Comparison of ENCODE assay signal across 8 mouse cellular contexts in genomic region chr7:113059211-113059966, GRCm38 (mm10).
DNase-seq lines count a peak whose midpoint lies in the region; ATAC-seq and TF ChIP-seq lines count a peak whose summit lies in the region.

No protein-coding gene starts in this region.

- no peak for TF ChIP-seq CTCF in hindbrain, postnatal 0 days (IDR thresholded peaks at IDR 0.05; ENCODE audit: low read depth)

- no peak overlapping the region for H3K9ac ChIP-seq in hindbrain, postnatal 0 days (replicated peaks; ENCODE audit: low read length)

- H3K9me3 ChIP-seq in hindbrain, postnatal 0 days (ENCODE audit: low read length) = no peaks in the 10 kb centered on the region

- H3K36me3 ChIP-seq in hindbrain, postnatal 0 days (ENCODE audit: insufficient read depth, low read length) = no peaks in the 10 kb centered on the region

- H3K27ac ChIP-seq in hindbrain, postnatal 0 days = peak overlapping the region; percentile 48; the same call in 1 of the 2 replicates

- H3K4me2 ChIP-seq in hindbrain, postnatal 0 days (ENCODE audit: low read depth, low read length) = no peak overlapping the region

- peaks cover 7% of the 10 kb centered on the region; the same call in 1 of the 2 replicates for H3K4me1 ChIP-seq in hindbrain, postnatal 0 days (ENCODE audit: insufficient read depth, low read length)

- no peak for DNase-seq in cerebellum, adult 8-10 months
- peak; percentile 66 for DNase-seq in adrenal gland, postnatal 14 days
- DNase-seq in frontal cortex, postnatal 10 days (ENCODE audit: low spot score in 2 of 2) = peak; percentile 44 to 54
- peak; percentile 76 for DNase-seq in hindbrain, postnatal 0 days (ENCODE audit: low spot score)
- DNase-seq in left cerebral cortex, postnatal 10 days (ENCODE audit: extremely low spot score in 1 of 2, low spot score in 2 of 2) = peak; percentile 68 to 72
- peak; percentile 85 for DNase-seq in right cerebral cortex, postnatal 10 days (ENCODE audit: low spot score in 2 of 2)
- DNase-seq in urinary bladder, adult 18-20 months (ENCODE audit: low spot score in 2 of 2) = no peak

- H3K27me3 ChIP-seq in hindbrain, postnatal 0 days (ENCODE audit: insufficient read depth, low read length) = no peaks in the 10 kb centered on the region

- intact Hi-C loops in left cerebral cortex, postnatal 10 days (cut with DNase I) = no loop called here

- no peak overlapping the region for H3K4me3 ChIP-seq in hindbrain, postnatal 0 days (ENCODE audit: low read length)

- WGBS in hindbrain, postnatal 0 days = 38% methylated on average over 12 of the region's 12 CpGs

- ATAC-seq in cerebellum, adult (ENCODE audit: insufficient number of reproducible peaks, low FRiP score, low TSS enrichment) = 0 out of 2 replicates have a peak, but pooled peaks have one; percentile 31
- ATAC-seq in hindbrain, postnatal 0 days = peak; percentile 84; the same call in 1 of the 2 replicates

Comparison
In these comparisons a context has a peak if more than half of its experiments do, and no peak if none do; other contexts are left out.
1. DNase-seq: peak in adrenal gland, postnatal 14 days (single experiment), frontal cortex, postnatal 10 days (2 of 2), hindbrain, postnatal 0 days (single experiment), left cerebral cortex, postnatal 10 days (2 of 2) and right cerebral cortex, postnatal 10 days (2 of 2); none in cerebellum, adult 8-10 months (single experiment) and urinary bladder, adult 18-20 months (0 of 2).